Mouse (Mus musculus): ENCODE results near the gene Rilpl1.
"Not testable (repeated sequence)": the region's sequence is repeated elsewhere in the genome, so short reads cannot be mapped to it uniquely, and the experiment has no call there.

Gene Rilpl1

GRCm38 (mm10) chr5:124495547-124495946 is 35.6 kb downstream of the Rilpl1 start:
- DNase-seq (ENCODE audit: low read depth in 1 of 2, low spot score in 2 of 2) = no peak

- no peak for DNase-seq (ENCODE audit: low read depth in 1 of 2, low spot score in 2 of 2)
Observed at GRCm38 (mm10) chr5:124493455-124493854, 37.7 kb downstream of the Rilpl1 start.

GRCm38 (mm10) chr5:124492618-124493017 is 38.6 kb downstream of the Rilpl1 start:
- DNase-seq (ENCODE audit: low read depth in 1 of 2, low spot score in 2 of 2) = peak in 1 of 2 experiments; percentile 61

GRCm38 (mm10) chr5:124491732-124492131 is 39.5 kb downstream of the Rilpl1 start:
- no peak for DNase-seq (ENCODE audit: low read depth in 1 of 2, low spot score in 2 of 2)

GRCm38 (mm10) chr5:124488885-124489284 is 42.3 kb downstream of the Rilpl1 start:
- no peak for DNase-seq (ENCODE audit: low read depth in 1 of 2, low spot score in 2 of 2)

GRCm38 (mm10) chr5:124485654-124486053 is 45.5 kb downstream of the Rilpl1 start:
- DNase-seq (ENCODE audit: low read depth in 1 of 2, low spot score in 2 of 2) = no peak

- DNase-seq (ENCODE audit: low read depth in 1 of 2, low spot score in 2 of 2) = no peak
Observed at GRCm38 (mm10) chr5:124483655-124484396, 47.4 kb downstream of the Rilpl1 start.

GRCm38 (mm10) chr5:124482966-124483654 is 48.1 kb downstream of the Rilpl1 start, which contains the start of gene Snrnp35:
Snrnp35 (plus strand) TSS chr5:124483134.
- DNase-seq (ENCODE audit: low read depth in 1 of 2, low spot score in 2 of 2) = peak; percentile 55 to 85

- no peak for DNase-seq (ENCODE audit: low read depth in 1 of 2, low spot score in 2 of 2)
Observed at GRCm38 (mm10) chr5:124482436-124482965, 48.7 kb downstream of the Rilpl1 start.

GRCm38 (mm10) chr5:124481714-124482113 is 49.5 kb downstream of the Rilpl1 start:
- DNase-seq (ENCODE audit: low read depth in 1 of 2, low spot score in 2 of 2) = no peak

- peak in 1 of 2 experiments; percentile 51 for DNase-seq (ENCODE audit: low read depth in 1 of 2, low spot score in 2 of 2)
Observed at GRCm38 (mm10) chr5:124480119-124480518, 51.1 kb downstream of the Rilpl1 start.

GRCm38 (mm10) chr5:124478873-124479204 is 52.4 kb downstream of the Rilpl1 start:
- no peak for DNase-seq (ENCODE audit: low read depth in 1 of 2, low spot score in 2 of 2)

GRCm38 (mm10) chr5:124470591-124471171 is 60.5 kb downstream of the Rilpl1 start:
- no peak for DNase-seq (ENCODE audit: low read depth in 1 of 2, low spot score in 2 of 2)

- no peak for DNase-seq (ENCODE audit: low read depth in 1 of 2, low spot score in 2 of 2)
Observed at GRCm38 (mm10) chr5:124469486-124469885, 61.7 kb downstream of the Rilpl1 start.

- no peak for DNase-seq (ENCODE audit: low read depth in 1 of 2, low spot score in 2 of 2)
Observed at GRCm38 (mm10) chr5:124468365-124468764, 62.8 kb downstream of the Rilpl1 start.

- no peak for DNase-seq (ENCODE audit: low read depth in 1 of 2, low spot score in 2 of 2)
Observed at GRCm38 (mm10) chr5:124467766-124468165, 63.4 kb downstream of the Rilpl1 start.

GRCm38 (mm10) chr5:124464905-124465304 is 66.3 kb downstream of the Rilpl1 start:
- no peak for DNase-seq (ENCODE audit: low read depth in 1 of 2, low spot score in 2 of 2)

GRCm38 (mm10) chr5:124463462-124463861 is 67.7 kb downstream of the Rilpl1 start:
- no peak for DNase-seq (ENCODE audit: low read depth in 1 of 2, low spot score in 2 of 2)

- no peak for DNase-seq (ENCODE audit: low read depth in 1 of 2, low spot score in 2 of 2)
Observed at GRCm38 (mm10) chr5:124462297-124463025, 68.7 kb downstream of the Rilpl1 start.

GRCm38 (mm10) chr5:124460922-124461321 is 70.3 kb downstream of the Rilpl1 start:
- not testable (repeated sequence) for DNase-seq (ENCODE audit: low read depth in 1 of 2, low spot score in 2 of 2)

- DNase-seq (ENCODE audit: low read depth in 1 of 2, low spot score in 2 of 2) = no peak
Observed at GRCm38 (mm10) chr5:124456762-124457161, 74.4 kb downstream of the Rilpl1 start.

All from monocyte, adult 2 months (primary cell).